8 mouse cellular contexts compared by ENCODE assay signal in genomic region chr19:56396669-56397621, GRCm38 (mm10). TPM values are rescaled to one million over a fixed set of nuclear protein-coding genes. Genes with fewer than 3 reads are reported as not detected.
DNase-seq lines count a peak whose midpoint lies in the region; ATAC-seq lines count a peak whose summit lies in the region.

TSS of gene Casp7 (plus strand) at chr19:56397129.

- H3K27me3 ChIP-seq in intestine, embryonic 14.5 days (replicated peaks; ENCODE audit: control insufficient read depth, insufficient read depth, low read length), result no peaks in the 10 kb centered on the region
- H3K27me3 ChIP-seq in limb, embryonic 15.5 days, result peaks cover 9% of the 10 kb centered on the region
- H3K27me3 ChIP-seq in midbrain, embryonic 16.5 days (ENCODE audit: control insufficient read depth, insufficient read depth, low read depth, low read length), result peaks cover 10% of the 10 kb centered on the region

- peak within 1 kb of the TSS; percentile 91 for H3K4me2 ChIP-seq in intestine, embryonic 14.5 days (ENCODE audit: low read length)
- H3K4me2 ChIP-seq in limb, embryonic 15.5 days, result peak within 1 kb of the TSS; percentile 93
- H3K4me2 ChIP-seq in midbrain, embryonic 16.5 days (ENCODE audit: low read length), result peak within 1 kb of the TSS; percentile 93

- WGBS in intestine, embryonic 14.5 days, result 1% methylated on average over 73 of the region's 78 CpGs
- under 1% methylated on average over 77 of the region's 78 CpGs for WGBS in limb, embryonic 15.5 days
- WGBS in midbrain, embryonic 16.5 days, result under 1% methylated on average over 76 of the region's 78 CpGs

- peak within 1 kb of the TSS; percentile 56 for H3K4me3 ChIP-seq in intestine, embryonic 14.5 days (ENCODE audit: low read depth, low read length)
- peak within 1 kb of the TSS; percentile 61 for H3K4me3 ChIP-seq in limb, embryonic 15.5 days
- H3K4me3 ChIP-seq in midbrain, embryonic 16.5 days (ENCODE audit: low read depth, low read length), result peak within 1 kb of the TSS; percentile 65

- peak; percentile 56; the same call in 1 of the 2 replicates for ATAC-seq in intestine, embryonic 14.5 days (replicated peaks; ENCODE audit: low FRiP score, low TSS enrichment, low read depth)
- ATAC-seq in limb, embryonic 15.5 days (ENCODE audit: insufficient number of reproducible peaks, low FRiP score, low TSS enrichment, low read depth), result peak; percentile 55; the same call in 1 of the 2 replicates
- peak; percentile 75 for ATAC-seq in midbrain, embryonic 16.5 days

- H3K27ac ChIP-seq in intestine, embryonic 14.5 days (ENCODE audit: low read depth), result peak within 1 kb of the TSS; percentile 87
- H3K27ac ChIP-seq in limb, embryonic 15.5 days, result peak within 1 kb of the TSS; percentile 87
- peak within 1 kb of the TSS; percentile 48 for H3K27ac ChIP-seq in midbrain, embryonic 16.5 days (ENCODE audit: low read length)

- DNase-seq in cerebellum, postnatal 14 days, result peak; percentile 53 to 59
- no peak for DNase-seq in cerebellum, adult 9-10 months
- DNase-seq in embryo, embryonic 10 days (ENCODE audit: low spot score), result peak; percentile 76
- DNase-seq in gastrocnemius, postnatal 36 days, result peak; percentile 59 to 60
- peak; percentile 89 for DNase-seq in intestine, embryonic 14.5 days (ENCODE audit: low spot score)
- DNase-seq in spleen, postnatal 10 days (ENCODE audit: low spot score in 2 of 2), result peak; percentile 71 to 80

- H3K4me1 ChIP-seq in intestine, embryonic 14.5 days (replicated peaks; ENCODE audit: control insufficient read depth, insufficient read depth, low read length), result peaks cover 5% of the 10 kb centered on the region; the same call in 1 of the 2 replicates
- peaks cover 19% of the 10 kb centered on the region for H3K4me1 ChIP-seq in limb, embryonic 15.5 days
- H3K4me1 ChIP-seq in midbrain, embryonic 16.5 days (ENCODE audit: control insufficient read depth, insufficient read depth, low read length), result peaks cover 11% of the 10 kb centered on the region

- peak within 1 kb of the TSS; percentile 86 for H3K9ac ChIP-seq in intestine, embryonic 14.5 days (ENCODE audit: low read length)
- H3K9ac ChIP-seq in limb, embryonic 15.5 days, result peak within 1 kb of the TSS; percentile 47
- peak within 1 kb of the TSS; percentile 80 for H3K9ac ChIP-seq in midbrain, embryonic 16.5 days (ENCODE audit: low read depth, low read length)

- no peaks in the 10 kb centered on the region for H3K9me3 ChIP-seq in intestine, embryonic 14.5 days (ENCODE audit: control insufficient read depth, low read length)
- H3K9me3 ChIP-seq in limb, embryonic 15.5 days, result no peaks in the 10 kb centered on the region
- no peaks in the 10 kb centered on the region for H3K9me3 ChIP-seq in midbrain, embryonic 16.5 days (replicated peaks; ENCODE audit: control insufficient read depth, low read length, poor library complexity, severe bottlenecking)

- H3K36me3 ChIP-seq in intestine, embryonic 14.5 days (ENCODE audit: control insufficient read depth, insufficient read depth, low read length), result no peaks in the 10 kb centered on the region
- H3K36me3 ChIP-seq in limb, embryonic 15.5 days, result no peaks in the 10 kb centered on the region
- H3K36me3 ChIP-seq in midbrain, embryonic 16.5 days (ENCODE audit: control insufficient read depth, insufficient read depth, low read length), result no peaks in the 10 kb centered on the region

- intact Hi-C loops in gastrocnemius, postnatal 36 days (cut with DNase I), result no loop called here

RNA-seq across cellular contexts. Expression of gene Casp7, which starts in this region (rescaled TPM):
- total RNA-seq in gastrocnemius, postnatal 36 days (2021), result 1 to 10 TPM; 5.1 to 5.3 TPM
- polyA plus RNA-seq in intestine, embryonic 14.5 days (2014; fragmentation: Nextera tagmentation; extraction: Ambion mirVana), result 27.1 and 30.9 TPM in 2 replicates
- polyA plus RNA-seq in limb, embryonic 15.5 days (2015; fragmentation: Nextera tagmentation; extraction: Ambion mirVana), result 22.5 and 24.3 TPM in 2 replicates
- polyA plus RNA-seq in midbrain, embryonic 16.5 days (2015; fragmentation: Nextera tagmentation; extraction: Ambion mirVana), result 22.2 and 26.0 TPM in 2 replicates
